Mouse (Mus musculus) stomach, embryonic 16.5 days (tissue): ENCODE measurements at regions not wholly inside any gene's neighbourhood (a gene's known extent, or its start where the extent isn't known, plus 50 kb on each side); places are given as distances from the start of the nearest gene placed in this dataset.

Experiments
- ATAC-seq: fragments of 200-750 bp; cut with Nextera tagmentation; 2 replicates; pipeline ENCODE4 v1.8.0; 2017; ENCODE audit warnings: moderate number of reproducible peaks, moderate TSS enrichment; ENCODE audit not compliant: insufficient read depth, low FRiP score
- H3K27ac ChIP-seq: fragments of 300-500 bp; sonication (generic); 2 replicates; pipeline ENCODE4 v1.5.1; 2014; ENCODE audit warnings: low read length
- H3K27me3 ChIP-seq: fragments of 300-500 bp; sonication (generic); 2 replicates; pipeline ENCODE4 v1.6.1; 2014; ENCODE audit warnings: low read length, control low read depth, mixed read lengths; ENCODE audit not compliant: control insufficient read depth, insufficient read depth
- H3K36me3 ChIP-seq: fragments of 300-500 bp; sonication (generic); 2 replicates; pipeline ENCODE4 v1.6.1; 2014; ENCODE audit warnings: low read length; ENCODE audit not compliant: control insufficient read depth, insufficient read depth
- H3K4me1 ChIP-seq: fragments of 300-500 bp; sonication (generic); 2 replicates; pipeline ENCODE4 v1.6.1; 2014; ENCODE audit warnings: low read length, control low read depth, mixed read lengths; ENCODE audit not compliant: control insufficient read depth, insufficient read depth
- H3K4me2 ChIP-seq: fragments of 300-500 bp; sonication (generic); 2 replicates; pipeline ENCODE4 v1.6.1; 2014; ENCODE audit warnings: low read depth, low read length, mixed read lengths
- H3K4me3 ChIP-seq: fragments of 300-500 bp; sonication (generic); replicated peaks from 2 replicates; pipeline ENCODE4 v1.5.1; 2014; ENCODE audit warnings: mild to moderate bottlenecking, low read length
- H3K9ac ChIP-seq: fragments of 300-500 bp; sonication (generic); 2 replicates; pipeline ENCODE4 v1.6.1; 2014; ENCODE audit warnings: low read length
- H3K9me3 ChIP-seq: fragments of 300-500 bp; sonication (generic); replicated peaks from 2 replicates; pipeline ENCODE4 v1.6.1; 2016; ENCODE audit warnings: low read length, control low read depth; ENCODE audit not compliant: control insufficient read depth
- WGBS: fragments of 180-500 bp; shearing (Covaris S2); extraction: QIAGEN DNeasy Blood & Tissue Kit; methylation state at CpG from one replicate; pipeline ENCODE4 v1.1.7; 2014; 5-methylcytosine and 5-hydroxymethylcytosine counted together

GRCm38 (mm10) chr14:24586982-24587672 is 100.2 kb downstream of the Rps24 start:
- H3K36me3 ChIP-seq = no peaks in the 10 kb centered on the region
- H3K4me3 ChIP-seq = no peak overlapping the region
- ATAC-seq = no peak
- H3K9me3 ChIP-seq = no peaks in the 10 kb centered on the region
- H3K4me1 ChIP-seq = no peaks in the 10 kb centered on the region
- WGBS = 71% methylated on average over 12 of the region's 12 CpGs
- H3K9ac ChIP-seq = no peak overlapping the region
- no peak overlapping the region for H3K4me2 ChIP-seq
- no peaks in the 10 kb centered on the region for H3K27me3 ChIP-seq
- H3K27ac ChIP-seq = peak overlapping the region; percentile 34; the same call in 1 of the 2 replicates

DNA sequence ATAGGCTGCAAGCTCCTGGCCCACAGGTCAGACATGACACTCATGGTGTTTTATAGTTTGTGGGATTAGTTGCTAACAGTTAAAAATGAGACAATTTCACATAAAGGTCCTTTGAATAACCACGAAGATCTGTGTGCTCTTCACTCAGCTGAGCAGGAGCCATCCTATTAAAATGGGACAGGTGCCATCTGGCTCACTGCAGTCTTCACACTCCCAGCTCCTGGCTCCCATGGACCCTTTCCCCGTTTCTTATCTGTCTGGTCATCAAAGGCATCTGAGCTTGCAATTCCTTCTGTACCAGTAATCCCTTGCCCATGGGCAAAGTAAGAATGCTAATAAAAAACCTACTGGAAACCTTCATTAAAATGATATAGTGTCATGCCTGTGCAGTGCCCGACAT is 101.1 kb downstream of the Rps24 start:
- Histone ChIP-seq H3K9me3 (no peaks in the 10 kb centered on the region), H3K27ac (no peak overlapping the region), H3K27me3 (no peaks in the 10 kb centered on the region), H3K4me3 (no peak overlapping the region), H3K36me3 (no peaks in the 10 kb centered on the region), H3K4me1 (no peaks in the 10 kb centered on the region), H3K9ac (no peak overlapping the region), H3K4me2 (no peak overlapping the region)
- WGBS = 66% methylated on average over 3 of the region's 3 CpGs
- no peak for ATAC-seq

DNA sequence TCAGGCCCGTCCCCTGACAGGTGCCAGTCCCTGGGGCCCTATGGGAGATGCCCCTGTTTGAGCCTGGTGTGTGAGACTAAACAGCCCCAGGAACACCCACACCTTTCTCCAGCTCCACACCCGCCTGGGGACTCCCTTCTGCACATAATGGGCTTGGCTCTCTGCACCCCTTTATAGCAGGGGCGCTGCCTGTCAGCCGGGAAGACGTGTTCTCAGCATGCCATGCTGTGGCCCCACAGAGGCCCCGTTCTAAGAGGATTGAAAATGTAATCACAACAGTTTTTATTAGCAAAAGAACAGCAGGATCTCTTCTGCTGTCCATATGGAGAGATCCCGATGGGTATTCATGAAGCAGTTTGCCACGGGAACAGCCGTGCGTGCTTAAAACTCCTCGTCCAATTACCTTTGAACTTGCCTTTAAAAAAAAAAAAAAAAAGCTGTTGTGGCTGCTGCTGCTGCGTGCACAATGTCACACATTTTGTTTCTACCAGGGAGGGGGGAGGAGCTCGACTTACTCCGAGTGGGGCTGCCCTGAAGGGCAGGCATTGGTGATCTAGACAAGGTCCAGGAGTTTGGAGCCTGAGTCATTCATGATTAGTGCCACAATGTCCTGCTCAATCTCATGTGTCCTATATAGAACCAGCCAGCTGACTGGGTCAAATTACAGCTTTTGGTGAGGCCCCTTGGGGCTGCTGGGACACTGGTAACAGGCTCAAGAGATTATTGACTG is 119.7 kb downstream of the Rps24 start:
- no peak overlapping the region for H3K27ac ChIP-seq
- H3K4me3 ChIP-seq = no peak overlapping the region
- H3K27me3 ChIP-seq = no peaks in the 10 kb centered on the region
- WGBS = 36% methylated on average over 14 of the region's 14 CpGs
- no peaks in the 10 kb centered on the region for H3K36me3 ChIP-seq
- H3K9ac ChIP-seq = no peak overlapping the region
- H3K4me1 ChIP-seq = peaks cover 8% of the 10 kb centered on the region; the same call in 1 of the 2 replicates
- H3K4me2 ChIP-seq = no peak overlapping the region
- peak; percentile 47; the same call in 1 of the 2 replicates for ATAC-seq
- no peaks in the 10 kb centered on the region for H3K9me3 ChIP-seq

GRCm38 (mm10) chr14:24608356-24608755 is 121.4 kb downstream of the Rps24 start:
- no peak overlapping the region for H3K4me3 ChIP-seq
- no peaks in the 10 kb centered on the region for H3K9me3 ChIP-seq
- no peak overlapping the region for H3K4me2 ChIP-seq
- peaks cover 8% of the 10 kb centered on the region; the same call in 1 of the 2 replicates for H3K4me1 ChIP-seq
- no peak for ATAC-seq
- H3K9ac ChIP-seq = no peak overlapping the region
- no peaks in the 10 kb centered on the region for H3K27me3 ChIP-seq
- H3K27ac ChIP-seq = no peak overlapping the region
- H3K36me3 ChIP-seq = no peaks in the 10 kb centered on the region
- WGBS = 76% methylated on average over 1 of the region's 1 CpGs

GRCm38 (mm10) chr14:24612254-24612995 is 125.5 kb downstream of the Rps24 start:
- Histone ChIP-seq H3K4me1 (no peaks in the 10 kb centered on the region), H3K27ac (no peak overlapping the region), H3K36me3 (no peaks in the 10 kb centered on the region), H3K9me3 (no peaks in the 10 kb centered on the region), H3K27me3 (no peaks in the 10 kb centered on the region), H3K9ac (no peak overlapping the region), H3K4me3 (no peak overlapping the region), H3K4me2 (no peak overlapping the region)
- WGBS = 45% methylated on average over 4 of the region's 4 CpGs
- no peak for ATAC-seq

DNA sequence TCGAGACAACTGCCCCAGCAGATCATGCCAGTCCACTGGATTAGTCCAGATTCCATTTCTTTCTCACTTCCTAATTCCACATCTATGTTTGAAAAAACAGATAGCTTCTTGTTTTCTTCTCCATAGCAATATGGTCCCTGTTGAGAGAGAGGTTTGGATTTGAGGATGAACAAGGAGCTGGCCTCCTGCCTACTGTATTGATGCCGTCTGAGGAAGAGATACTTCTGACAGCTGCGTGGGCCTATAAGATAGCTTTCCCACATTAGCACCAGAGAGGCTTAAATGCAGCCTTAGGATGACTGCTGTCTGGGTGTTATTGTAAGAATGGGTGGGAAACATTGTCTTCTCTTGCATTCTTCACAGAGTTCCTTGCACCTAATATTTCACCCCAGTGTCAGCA is 128.9 kb downstream of the Rps24 start:
- H3K27me3 ChIP-seq = no peaks in the 10 kb centered on the region
- no peaks in the 10 kb centered on the region for H3K9me3 ChIP-seq
- 82% methylated on average over 3 of the region's 3 CpGs for WGBS
- no peak overlapping the region for H3K27ac ChIP-seq
- H3K4me2 ChIP-seq = no peak overlapping the region
- H3K4me3 ChIP-seq = no peak overlapping the region
- no peaks in the 10 kb centered on the region for H3K36me3 ChIP-seq
- H3K9ac ChIP-seq = no peak overlapping the region
- ATAC-seq = no peak
- no peaks in the 10 kb centered on the region for H3K4me1 ChIP-seq

DNA sequence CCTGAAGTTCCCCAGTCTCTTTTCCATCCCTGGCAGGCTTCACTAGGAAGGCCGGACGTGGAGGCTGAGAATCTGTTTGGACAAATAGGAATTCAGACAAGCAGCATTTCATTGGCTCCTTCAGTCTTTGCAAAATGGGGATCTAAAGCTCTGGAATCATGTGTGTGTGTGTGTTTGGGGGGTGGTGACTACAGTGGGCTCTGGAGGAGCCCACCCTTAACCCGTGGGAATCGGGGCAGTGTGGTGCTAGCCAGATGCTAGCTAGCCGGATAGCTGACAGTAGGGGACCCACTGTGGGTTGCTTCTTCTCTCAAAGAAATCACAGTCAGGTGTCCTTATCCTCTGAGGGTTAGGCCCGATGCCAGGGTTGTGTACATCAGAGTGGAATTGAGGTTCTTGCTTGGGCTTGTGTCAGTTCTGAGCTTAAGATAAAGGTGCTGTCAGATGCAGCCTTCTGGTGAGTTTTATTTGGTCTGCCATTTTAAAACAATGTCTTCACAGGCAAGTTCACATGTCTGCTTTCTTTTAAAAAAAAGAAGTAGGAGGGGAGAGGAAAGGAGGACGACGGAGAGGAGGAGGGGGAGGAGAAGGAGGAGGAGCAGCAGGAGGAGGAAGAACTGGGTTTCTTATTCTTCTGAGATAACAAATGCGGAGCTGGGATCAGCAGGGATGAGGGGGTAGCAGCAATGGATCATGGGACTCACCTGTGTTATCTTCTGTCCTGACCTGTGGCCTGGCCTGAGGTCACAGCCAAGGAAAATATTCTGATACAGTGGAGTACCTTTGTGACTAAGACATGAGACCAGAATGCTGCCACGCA is 129.6 kb downstream of the Rps24 start:
- Histone ChIP-seq H3K4me1 (no peaks in the 10 kb centered on the region), H3K27ac (no peak overlapping the region), H3K9ac (no peak overlapping the region), H3K4me3 (no peak overlapping the region), H3K27me3 (no peaks in the 10 kb centered on the region), H3K4me2 (no peak overlapping the region), H3K36me3 (no peaks in the 10 kb centered on the region), H3K9me3 (no peaks in the 10 kb centered on the region)
- no peak for ATAC-seq
- WGBS = 52% methylated on average over 10 of the region's 10 CpGs

DNA sequence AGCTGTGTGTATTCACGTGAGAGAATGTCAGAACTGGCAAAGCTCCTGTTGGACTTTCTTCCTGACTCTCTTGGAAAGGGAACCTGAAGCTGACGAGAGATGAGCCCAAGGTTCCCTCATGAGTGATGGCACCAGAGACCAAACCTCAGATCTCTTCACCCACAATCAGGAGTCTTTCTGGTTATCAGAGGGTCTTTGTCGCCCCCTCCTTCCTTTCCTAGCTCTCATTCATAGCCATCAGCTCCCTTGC is 130.1 kb downstream of the Rps24 start:
- ATAC-seq = no peak
- H3K27me3 ChIP-seq = no peaks in the 10 kb centered on the region
- 55% methylated on average over 3 of the region's 3 CpGs for WGBS
- H3K9ac ChIP-seq = no peak overlapping the region
- H3K36me3 ChIP-seq = no peaks in the 10 kb centered on the region
- H3K27ac ChIP-seq = no peak overlapping the region
- H3K4me2 ChIP-seq = no peak overlapping the region
- H3K9me3 ChIP-seq = no peaks in the 10 kb centered on the region
- H3K4me1 ChIP-seq = no peaks in the 10 kb centered on the region
- H3K4me3 ChIP-seq = no peak overlapping the region
